Mouse (Mus musculus): ENCODE measurements around the gene Prps1. TPM values are rescaled to one million over a fixed set of nuclear protein-coding genes. Genes with fewer than 3 reads are reported as not detected.
"Not testable (repeated sequence)": the region's sequence is repeated elsewhere in the genome, so short reads cannot be mapped to it uniquely, and the experiment has no call there.

The Prps1 gene
- total RNA-seq, 2 experiments from 2014 or later, result 96.9 to 101 TPM

- peak; percentile 64 for ATAC-seq (replicated peaks; ENCODE audit: low FRiP score, low TSS enrichment, poor library complexity, severe bottlenecking)
Measured at GRCm38 (mm10) chrX:140494170-140494569, 37.8 kb downstream of the Prps1 start.

- not testable (repeated sequence) for ATAC-seq (replicated peaks; ENCODE audit: low FRiP score, low TSS enrichment, poor library complexity, severe bottlenecking)
Measured at GRCm38 (mm10) chrX:140498431-140498830, 42.0 kb downstream of the Prps1 start.

GRCm38 (mm10) chrX:140500306-140500705, 43.9 kb downstream of the Prps1 start:
- ATAC-seq (replicated peaks; ENCODE audit: low FRiP score, low TSS enrichment, poor library complexity, severe bottlenecking), result no peak

- peak; percentile 25; the same call in 1 of the 2 replicates for ATAC-seq (replicated peaks; ENCODE audit: low FRiP score, low TSS enrichment, poor library complexity, severe bottlenecking)
Measured at GRCm38 (mm10) chrX:140501401-140502301, 45.2 kb downstream of the Prps1 start.

GRCm38 (mm10) chrX:140503905-140504304, 47.5 kb downstream of the Prps1 start:
- ATAC-seq (replicated peaks; ENCODE audit: low FRiP score, low TSS enrichment, poor library complexity, severe bottlenecking), result peak; percentile 67

GRCm38 (mm10) chrX:140505497-140506238, 49.3 kb downstream of the Prps1 start:
- ATAC-seq (replicated peaks; ENCODE audit: low FRiP score, low TSS enrichment, poor library complexity, severe bottlenecking), result peak; percentile 85

GRCm38 (mm10) chrX:140506436-140507180, 50.2 kb downstream of the Prps1 start:
- ATAC-seq (replicated peaks; ENCODE audit: low FRiP score, low TSS enrichment, poor library complexity, severe bottlenecking), result no peak

GRCm38 (mm10) chrX:140507377-140507776, 51.0 kb downstream of the Prps1 start:
- ATAC-seq (replicated peaks; ENCODE audit: low FRiP score, low TSS enrichment, poor library complexity, severe bottlenecking), result no peak

- not testable (repeated sequence) for ATAC-seq (replicated peaks; ENCODE audit: low FRiP score, low TSS enrichment, poor library complexity, severe bottlenecking)
Measured at GRCm38 (mm10) chrX:140508791-140509190, 52.4 kb downstream of the Prps1 start.

GRCm38 (mm10) chrX:140509817-140510216, 53.4 kb downstream of the Prps1 start:
- ATAC-seq (replicated peaks; ENCODE audit: low FRiP score, low TSS enrichment, poor library complexity, severe bottlenecking), result no peak

- ATAC-seq (replicated peaks; ENCODE audit: low FRiP score, low TSS enrichment, poor library complexity, severe bottlenecking), result peak; percentile 61
Measured at GRCm38 (mm10) chrX:140510696-140511429, 54.5 kb downstream of the Prps1 start.

- no peak for ATAC-seq (replicated peaks; ENCODE audit: low FRiP score, low TSS enrichment, poor library complexity, severe bottlenecking)
Measured at GRCm38 (mm10) chrX:140511687-140512651, 55.6 kb downstream of the Prps1 start.

GRCm38 (mm10) chrX:140513379-140513778, 57.0 kb downstream of the Prps1 start:
- ATAC-seq (replicated peaks; ENCODE audit: low FRiP score, low TSS enrichment, poor library complexity, severe bottlenecking), result no peak

- ATAC-seq (replicated peaks; ENCODE audit: low FRiP score, low TSS enrichment, poor library complexity, severe bottlenecking), result no peak
Measured at GRCm38 (mm10) chrX:140518351-140518750, 61.9 kb downstream of the Prps1 start.

- peak; percentile 99 for ATAC-seq (replicated peaks; ENCODE audit: low FRiP score, low TSS enrichment, poor library complexity, severe bottlenecking)
Measured at GRCm38 (mm10) chrX:140520146-140521102, 64.0 kb downstream of the Prps1 start.

- ATAC-seq (replicated peaks; ENCODE audit: low FRiP score, low TSS enrichment, poor library complexity, severe bottlenecking), result peak; percentile 43
Measured at GRCm38 (mm10) chrX:140522071-140522765, 65.8 kb downstream of the Prps1 start.

All from megakaryocyte-erythroid progenitor cell, adult 5-6 weeks (primary cell).